Mouse (Mus musculus): Measurements from ENCODE around the gene Sycn. TPM values are rescaled to one million over a fixed set of nuclear protein-coding genes. Genes with fewer than 3 reads are reported as not detected.

Gene Sycn
- total RNA-seq, 4 experiments from 2014 or later, result not detected

GRCm38 (mm10) chr7:28586663-28587411, 46.2 kb downstream of the Sycn start:
- peak; percentile 62 for DNase-seq

- DNase-seq, result no peak
Measured at GRCm38 (mm10) chr7:28587644-28588043, 47.0 kb downstream of the Sycn start.

Small RNA genes within 50 kb of the gene (microRNA-seq; reads per million reads assigned to microRNA genes)
- 1.9 to 2.5 reads per million in 2 experiments for gene Mir7049

Other genes starting within 250 kb of the Sycn start
- under 1 TPM in 1 of 4 experiments, not detected in 3; 0.28 TPM for gene Selenov, start 249.7 kb upstream of the Sycn start, total RNA-seq (2022)
- gene Dll3, start 238.6 kb upstream of the Sycn start, total RNA-seq (2022), result under 1 TPM; 0.14 to 0.62 (median 0.40) TPM
- gene Timm50, start 228.8 kb upstream of the Sycn start, total RNA-seq (2022), result 10 to 100 TPM; 68.5 to 83.7 (median 71.2) TPM
- gene Supt5, start 202.1 kb upstream of the Sycn start, total RNA-seq (2022), result 100 to 1,000 TPM; 135 to 251 (median 169) TPM
- gene Rps16, start 190.2 kb upstream of the Sycn start, total RNA-seq (2022), result 1,000 to 10,000 TPM in 3 of 4 experiments, 100 to 1,000 TPM in 1; 948 to 1,196 (median 1,106) TPM
- 10 to 100 TPM; 13.6 to 28.9 (median 20.9) TPM for gene Plekhg2, start 168.3 kb upstream of the Sycn start, total RNA-seq (2022)
- 10 to 100 TPM; 12.8 to 33.6 (median 21.5) TPM for gene Zfp36, start 160.6 kb upstream of the Sycn start, total RNA-seq (2022)
- 10 to 100 TPM; 24.5 to 44.1 (median 29.5) TPM for gene Med29, start 148.2 kb upstream of the Sycn start, total RNA-seq (2022)
- 100 to 1,000 TPM in 1 of 4 experiments, 10 to 100 TPM in 3; 61.6 to 102 (median 87.9) TPM for gene Paf1, start 147.9 kb upstream of the Sycn start, total RNA-seq (2022)
- 10 to 100 TPM in 2 of 4 experiments, 1 to 10 TPM in 2; 7.5 to 13.5 (median 11.3) TPM for gene Gmfg, start 103.4 kb upstream of the Sycn start, total RNA-seq (2022)
- gene Lrfn1, start 88.9 kb upstream of the Sycn start, total RNA-seq (2022), result 10 to 100 TPM; 19.3 to 27.7 (median 24.5) TPM
- under 1 TPM in 1 of 4 experiments, not detected in 3; 0.46 TPM for gene Ifnl2, start 30.4 kb upstream of the Sycn start, total RNA-seq (2022)
- not detected for gene Ifnl3, start 18.0 kb upstream of the Sycn start, total RNA-seq (2022)
- not detected for gene Nccrp1, start 6.4 kb downstream of the Sycn start, total RNA-seq (2022)
- gene Samd4b, start 57.3 kb downstream of the Sycn start, total RNA-seq (2022), result 10 to 100 TPM; 62.4 to 83.9 (median 73.4) TPM
- 10 to 100 TPM; 28.5 to 37.2 (median 34.0) TPM for gene Pak4, start 57.3 kb downstream of the Sycn start, total RNA-seq (2022)
- gene Acp7, start 90.4 kb downstream of the Sycn start, total RNA-seq (2022), result not detected
- gene Fbxo27, start 152.0 kb downstream of the Sycn start, total RNA-seq (2022), result 1 to 10 TPM; 2.5 to 3.4 (median 3.1) TPM
- 1 to 10 TPM; 4.5 to 9.9 (median 6.9) TPM for gene Fbxo17, start 175.9 kb downstream of the Sycn start, total RNA-seq (2022)
- gene Mrps12, start 200.9 kb downstream of the Sycn start, total RNA-seq (2022), result 10 to 100 TPM; 76.5 to 92.2 (median 83.3) TPM
- gene Sars2, start 201.1 kb downstream of the Sycn start, total RNA-seq (2022), result 10 to 100 TPM; 18.0 to 26.2 (median 20.3) TPM
- gene Ccer2, start 215.3 kb downstream of the Sycn start, total RNA-seq (2022), result not detected
- gene Sirt2, start 225.8 kb downstream of the Sycn start, total RNA-seq (2022), result 10 to 100 TPM; 73.9 to 96.2 (median 84.3) TPM
- 10 to 100 TPM; 32.0 to 52.2 (median 39.6) TPM for gene Nfkbib, start 226.6 kb downstream of the Sycn start, total RNA-seq (2022)
- gene Rinl, start 248.1 kb downstream of the Sycn start, total RNA-seq (2022), result 1 to 10 TPM; 1.9 to 4.4 (median 2.8) TPM